Mouse (Mus musculus) liver (tissue): ENCODE measurements around the gene Sept3.

Experiments used
- DNase-seq: peaks from one replicate; pipeline ENCODE4 v3.0.0-alpha.2; 2020; ENCODE audit warnings: mixed read lengths

The Sept3 gene

DNA sequence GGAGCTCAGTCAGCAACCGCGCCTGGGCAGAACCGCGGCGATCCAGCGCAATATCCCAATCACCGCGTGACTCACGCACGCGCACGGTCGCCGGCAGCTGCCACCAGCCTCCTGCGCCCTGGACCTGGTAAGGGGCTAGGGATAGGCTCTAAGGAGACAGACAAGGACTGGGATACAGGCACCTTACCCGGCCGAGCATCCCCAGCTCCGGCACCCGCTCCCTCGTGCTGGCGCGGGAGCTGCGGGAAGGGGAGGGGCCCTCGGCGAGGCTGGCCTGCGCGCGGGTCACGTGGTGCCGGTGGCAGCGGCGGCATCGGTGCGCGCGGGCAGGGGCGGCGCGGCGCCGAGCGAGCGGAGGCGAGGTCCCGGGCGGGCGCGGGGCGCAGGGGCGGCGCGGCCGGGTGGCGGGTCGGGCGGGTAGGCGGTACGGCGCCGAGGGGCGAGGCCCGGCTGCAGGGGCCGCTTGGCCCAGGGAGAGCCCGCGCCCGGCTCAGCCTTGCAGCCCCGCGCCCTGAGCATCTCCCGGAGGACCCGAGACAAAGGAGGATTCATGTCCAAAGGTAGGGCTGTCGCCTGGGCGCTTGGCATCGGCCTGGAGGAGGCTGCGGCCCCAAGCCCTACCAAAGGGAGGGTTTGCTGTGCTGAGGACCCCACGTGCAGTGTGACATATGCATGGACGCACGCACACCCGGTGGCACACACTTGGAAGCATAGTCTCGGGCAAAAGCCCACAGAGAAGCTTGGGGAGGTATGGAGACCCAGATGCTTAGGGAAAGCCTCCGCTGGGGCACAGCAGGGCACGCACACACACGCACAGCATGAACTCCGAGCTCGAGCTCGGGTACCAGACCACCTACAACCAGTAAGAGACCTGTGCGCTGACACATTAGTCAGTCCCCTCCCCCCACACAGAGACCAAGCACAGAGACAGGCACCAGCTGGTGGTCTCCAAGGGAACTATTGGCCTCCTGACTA lies 521 bp downstream of the Sept3 start:
- DNase-seq, result no peak

DNA sequence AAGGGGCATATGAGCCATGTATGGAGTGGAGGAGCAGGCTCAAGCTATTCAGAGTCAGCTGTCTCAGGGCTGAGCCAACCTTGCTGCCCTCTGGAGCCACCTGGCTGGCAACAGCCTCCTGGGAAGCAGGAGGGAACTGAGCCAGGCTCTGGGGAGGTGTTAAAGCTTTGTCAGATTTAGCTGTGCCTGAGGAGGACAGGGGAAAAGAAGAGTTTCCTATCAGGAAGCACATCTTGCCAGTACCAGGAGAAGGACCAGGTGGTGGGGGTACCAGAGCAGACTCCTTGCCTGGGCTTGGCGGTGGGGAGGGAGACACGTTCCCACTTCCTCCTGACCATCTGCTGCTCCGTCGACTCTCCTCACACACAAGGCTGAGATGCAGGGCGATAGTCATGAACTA lies 2.9 kb downstream of the Sept3 start:
- DNase-seq, result no peak

DNA sequence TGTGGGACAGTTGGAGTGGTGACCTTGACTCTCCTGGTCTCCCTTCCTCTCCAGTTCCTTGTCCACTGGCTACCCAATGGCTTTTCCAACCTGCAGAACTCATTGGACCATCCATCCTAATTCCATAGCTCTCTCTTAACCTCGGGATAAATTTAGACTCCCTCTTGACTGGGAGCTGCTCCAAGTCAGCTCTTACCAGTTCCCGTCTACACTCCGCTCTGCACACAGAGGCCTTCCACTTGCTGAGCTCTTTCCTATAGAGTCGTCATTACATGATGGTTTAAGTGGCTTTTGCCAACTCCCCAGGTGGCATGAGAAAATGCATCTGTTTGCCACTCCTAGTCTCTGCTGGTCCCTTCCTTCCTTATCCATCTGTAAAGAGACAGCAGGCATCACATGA lies 5.9 kb downstream of the Sept3 start:
- DNase-seq, result no peak

DNA sequence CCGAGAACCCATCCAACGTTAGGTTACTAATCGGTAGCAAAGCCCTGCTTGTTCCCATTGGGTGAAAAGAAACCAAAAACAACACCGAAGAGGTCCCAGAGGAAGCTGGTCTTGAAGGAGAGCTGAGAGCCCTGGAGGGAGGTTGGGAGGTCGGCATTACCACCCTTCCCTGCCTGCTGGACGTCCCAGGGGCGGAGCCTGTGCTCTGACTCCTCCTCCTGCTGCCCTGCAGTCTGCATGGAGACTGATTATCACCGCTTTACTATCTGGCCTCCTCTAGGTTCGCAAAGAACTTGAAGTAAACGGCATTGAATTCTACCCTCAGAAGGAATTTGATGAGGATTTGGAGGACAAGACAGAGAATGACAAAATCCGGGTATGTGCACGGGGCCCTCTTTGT lies 11.5 kb downstream of the Sept3 start:
- peak; percentile 65 for DNase-seq

DNA sequence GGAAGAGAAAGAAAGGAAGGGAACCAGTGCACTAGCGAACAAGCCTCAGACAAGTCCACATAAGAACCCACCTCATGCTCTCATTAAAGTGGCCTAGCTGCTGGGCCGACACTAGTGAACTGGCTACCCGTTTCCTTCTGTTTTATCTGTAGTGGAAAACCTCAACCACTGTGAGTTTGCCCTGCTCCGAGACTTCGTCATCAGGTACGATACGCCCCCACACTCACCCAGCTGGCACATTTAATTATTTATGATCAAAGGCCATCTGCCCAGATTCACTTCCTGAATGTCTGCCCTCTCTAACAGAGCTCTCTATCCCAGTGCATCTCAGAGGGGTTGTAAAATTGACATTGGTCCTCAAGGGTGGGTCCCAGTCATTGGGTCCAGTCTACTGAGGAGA lies 15.6 kb downstream of the Sept3 start:
- no peak for DNase-seq

DNA sequence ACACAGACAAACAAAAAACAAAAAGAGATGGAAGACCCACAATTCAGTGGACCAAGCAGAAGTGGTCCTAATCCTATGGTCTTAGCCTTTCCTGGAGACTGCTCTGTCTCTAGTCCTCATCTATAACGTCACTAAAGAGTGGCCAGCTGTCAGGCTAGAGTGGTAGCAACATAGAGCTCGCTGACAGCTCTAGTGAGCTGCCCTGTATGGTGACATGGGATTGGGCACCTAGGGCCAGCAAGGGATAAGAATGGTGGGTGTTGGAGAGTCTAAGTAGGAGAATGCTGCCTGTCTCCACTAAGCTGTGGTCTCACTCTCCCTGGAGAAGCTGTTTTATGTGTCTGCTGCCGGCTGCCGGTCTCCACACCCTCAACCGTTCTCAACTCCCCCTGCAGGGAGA lies 18.2 kb downstream of the Sept3 start:
- DNase-seq, result no peak

DNA sequence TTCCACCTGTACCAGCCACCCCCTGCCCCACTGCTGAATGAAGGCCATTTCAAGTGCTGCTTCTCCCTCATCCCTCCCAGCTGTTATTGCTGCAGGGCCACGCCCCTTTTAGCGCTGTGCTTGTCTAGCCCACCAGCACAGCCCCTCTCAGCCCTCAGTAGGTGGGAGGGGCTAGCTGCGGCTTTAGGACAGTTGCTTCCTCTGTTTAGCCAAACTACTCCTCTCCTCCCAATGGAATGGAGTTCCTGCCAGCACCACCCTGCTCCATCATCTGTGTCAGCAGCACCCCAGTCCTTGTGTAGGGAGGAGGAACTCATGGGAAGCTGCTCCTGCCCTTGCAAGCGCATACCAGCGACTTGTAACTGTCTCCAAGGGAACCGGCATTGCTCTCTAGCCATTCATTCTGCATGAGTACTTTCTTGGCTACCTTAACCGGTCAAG lies 18.6 kb downstream of the Sept3 start:
- no peak for DNase-seq

DNA sequence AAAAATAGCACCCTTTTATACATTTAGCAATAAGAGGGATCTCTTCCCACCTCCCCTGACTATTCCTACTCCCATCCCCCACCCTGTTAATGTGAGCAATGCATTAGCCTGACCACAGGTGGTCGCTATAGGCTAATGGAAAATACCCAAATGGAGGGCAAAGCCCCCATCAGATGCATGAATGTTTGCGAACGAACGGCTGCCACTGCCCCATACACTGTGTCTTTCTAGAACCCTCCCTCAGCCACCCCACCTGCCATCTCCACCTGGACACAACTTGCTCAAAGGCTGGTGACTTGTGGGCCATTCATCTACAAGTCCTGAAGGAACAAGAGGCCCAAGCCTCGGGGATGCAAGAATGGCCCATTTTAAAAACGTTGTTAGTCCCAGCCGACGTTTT lies 19.4 kb downstream of the Sept3 start:
- DNase-seq, result no peak

DNA sequence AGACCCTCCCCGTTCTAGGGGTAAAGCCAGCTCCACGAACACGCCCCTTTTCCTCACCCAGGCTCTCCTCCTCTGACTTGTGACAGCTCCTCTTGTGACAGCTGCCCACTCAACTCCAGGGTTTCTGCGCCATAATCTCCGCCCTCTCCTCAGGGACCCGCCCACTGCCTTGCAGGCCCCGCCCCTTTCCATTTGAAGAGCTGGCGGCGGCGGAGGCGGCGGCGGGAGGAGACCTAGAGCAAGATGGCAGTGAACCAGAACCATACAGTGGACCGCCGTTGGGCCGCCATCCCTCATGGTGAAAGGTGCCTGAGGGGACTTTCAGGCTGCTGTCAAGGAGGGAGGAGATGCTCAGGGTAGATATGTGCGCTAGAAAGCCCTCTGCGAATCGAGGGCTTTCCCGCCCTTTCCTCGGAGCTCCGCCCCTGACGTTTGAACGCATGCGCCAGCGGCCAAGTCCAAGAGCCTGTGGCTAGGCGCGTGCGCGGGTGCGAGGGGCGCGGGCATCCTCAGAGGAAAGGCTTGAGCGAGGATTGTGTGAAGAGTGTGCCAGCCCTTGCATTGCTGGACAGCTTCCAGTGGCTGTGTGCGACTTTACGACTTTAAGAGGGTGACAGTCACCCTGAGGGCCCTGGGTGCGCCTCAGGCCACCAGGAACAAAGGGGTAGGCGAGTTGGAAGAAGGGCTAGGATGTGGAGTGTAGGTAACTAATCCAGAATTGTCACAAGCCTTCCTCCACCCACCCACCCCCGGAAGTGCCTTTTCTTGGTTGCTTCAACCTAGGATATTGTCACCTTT lies 24.3 kb downstream of the Sept3 start, which contains the start of gene Wbp2nl:
TSS of gene Wbp2nl (plus strand) at position 191 of the 798 bp plus-strand sequence.
- peak; percentile 59 for DNase-seq

DNA sequence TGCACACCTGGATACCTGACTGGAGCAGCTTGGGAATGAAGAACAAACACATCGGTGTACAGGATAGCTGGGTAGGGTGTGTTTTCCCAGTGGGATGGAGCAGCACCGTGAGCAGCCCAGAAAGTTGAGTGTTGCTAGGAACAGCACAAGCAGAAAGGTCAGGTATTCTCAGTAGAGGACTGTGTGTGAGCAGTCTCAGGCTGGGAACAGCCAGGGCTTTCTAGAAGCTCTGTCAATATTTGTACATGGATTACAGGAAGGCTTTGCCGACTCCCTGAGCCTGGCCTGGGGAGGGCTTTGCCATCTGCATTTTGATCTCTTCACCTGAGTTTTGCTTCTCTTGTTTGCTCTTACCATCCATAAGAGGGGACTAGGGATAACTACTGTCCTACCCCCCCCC lies 32.4 kb downstream of the Sept3 start:
- no peak for DNase-seq

DNA sequence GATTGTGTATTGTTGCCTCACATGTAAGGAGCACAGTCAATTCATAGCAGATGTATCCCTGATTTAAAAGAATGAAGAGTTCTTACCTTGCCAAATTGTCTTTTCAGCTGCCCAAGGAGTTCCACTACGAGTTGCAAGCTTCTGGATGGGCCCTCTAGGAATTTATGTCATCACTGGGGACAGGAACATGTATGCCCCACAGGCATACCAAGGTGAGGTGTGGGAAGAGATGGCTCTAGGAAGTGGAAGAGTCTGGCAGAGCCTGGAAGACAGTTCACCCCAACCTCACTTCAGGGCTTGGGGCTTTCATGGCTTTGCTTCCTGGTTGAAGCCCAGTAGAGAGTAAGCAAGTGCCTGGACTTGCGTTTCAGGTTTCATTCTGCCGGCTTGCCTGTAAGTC lies 33.7 kb downstream of the Sept3 start:
- DNase-seq, result no peak

DNA sequence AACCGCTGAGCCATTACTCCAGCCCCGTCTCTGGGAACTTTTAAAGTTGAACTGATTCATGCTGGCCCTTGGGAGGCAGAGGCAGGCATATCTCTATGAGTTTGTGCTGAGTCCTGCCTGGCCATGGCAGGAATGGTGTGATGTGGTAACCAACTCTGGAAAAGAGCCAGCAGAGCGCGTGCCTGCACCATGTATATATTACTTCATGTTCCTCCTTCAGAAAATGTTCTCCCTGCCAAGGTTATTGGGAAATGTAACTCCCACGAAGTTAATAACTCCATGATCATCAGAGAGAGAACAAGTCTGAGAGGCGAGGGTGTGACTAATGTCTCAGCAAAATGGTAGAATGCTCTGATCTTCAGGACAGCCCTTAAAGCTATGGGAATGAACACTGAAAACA lies 43.1 kb downstream of the Sept3 start:
- no peak for DNase-seq

DNA sequence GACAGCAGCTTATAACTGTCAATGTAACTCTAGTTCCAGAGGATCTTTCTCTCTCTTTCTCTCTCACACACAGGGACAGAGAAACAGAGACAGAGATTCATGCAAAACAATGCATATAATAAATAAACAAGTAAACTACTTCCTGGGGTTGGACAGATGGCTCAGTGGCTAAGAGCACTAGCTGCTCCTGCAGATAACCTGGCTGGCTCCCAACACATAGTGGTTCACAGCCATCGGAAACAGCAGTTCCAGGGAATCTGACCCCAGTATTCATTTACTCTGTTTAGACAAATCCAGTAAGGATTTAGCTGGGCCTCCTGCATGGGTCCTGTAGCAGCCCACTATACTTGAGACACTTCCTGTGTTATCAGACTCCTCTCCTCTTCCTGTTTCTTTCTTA lies 44.9 kb downstream of the Sept3 start:
- DNase-seq, result no peak

DNA sequence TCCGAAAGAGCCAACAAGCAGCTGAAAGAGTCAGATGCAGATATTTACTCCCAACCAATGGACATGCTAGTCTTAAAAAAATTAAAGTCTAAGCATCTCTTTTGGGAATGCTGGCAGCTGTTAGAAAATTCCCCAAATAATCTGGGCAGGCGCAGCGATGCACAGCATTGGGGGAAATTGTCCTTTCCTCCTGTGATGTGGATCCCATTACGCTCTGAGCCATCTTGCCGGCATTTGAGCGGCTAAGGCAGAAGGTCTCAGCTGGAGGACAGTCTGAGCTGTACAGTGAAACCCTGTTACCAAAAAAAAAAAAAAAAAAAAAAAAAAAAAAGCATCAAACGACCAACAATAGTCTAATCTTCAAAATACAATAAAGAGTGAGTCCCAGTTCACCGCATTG lies 47.5 kb downstream of the Sept3 start:
- DNase-seq, result no peak

DNA sequence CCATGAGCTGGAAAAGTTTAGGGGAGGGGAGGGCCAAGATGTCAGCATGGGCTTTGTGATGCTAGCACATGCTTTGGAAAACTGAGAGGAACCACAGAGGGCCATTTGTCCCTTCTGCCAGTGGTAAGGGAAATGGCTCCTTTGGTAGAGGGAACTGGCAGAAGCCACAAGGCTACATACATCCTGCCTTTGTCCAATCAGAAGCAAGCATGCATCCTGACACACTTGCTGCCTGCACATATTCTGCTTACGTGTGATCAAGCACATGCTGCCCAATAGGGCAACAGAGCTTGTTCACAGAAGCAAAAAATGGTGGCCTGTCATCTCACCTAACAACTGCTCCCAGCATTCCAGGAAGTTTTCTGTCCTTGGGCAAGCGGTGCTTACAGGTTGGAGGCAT lies 50.7 kb downstream of the Sept3 start:
- DNase-seq, result no peak

DNA sequence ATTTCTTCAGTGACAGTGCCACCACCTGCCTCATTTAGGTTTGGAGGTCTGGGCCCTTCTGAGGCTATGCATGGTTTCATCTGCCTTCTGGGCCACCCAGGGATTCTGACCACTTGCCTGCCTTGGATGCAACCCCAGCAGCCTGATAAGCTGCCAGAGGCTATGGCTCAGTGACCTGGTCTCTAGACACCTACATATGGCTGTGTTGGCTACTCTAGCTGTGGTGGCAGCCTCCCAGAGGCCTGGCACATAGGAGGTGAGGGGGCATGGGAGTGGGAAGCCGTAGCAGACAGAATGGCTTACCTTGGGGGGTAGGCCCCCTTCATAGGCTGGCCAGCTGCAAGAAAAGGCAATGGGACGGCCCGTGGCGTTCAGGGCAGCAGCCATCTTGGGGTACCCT lies 60.5 kb downstream of the Sept3 start:
- no peak for DNase-seq

DNA sequence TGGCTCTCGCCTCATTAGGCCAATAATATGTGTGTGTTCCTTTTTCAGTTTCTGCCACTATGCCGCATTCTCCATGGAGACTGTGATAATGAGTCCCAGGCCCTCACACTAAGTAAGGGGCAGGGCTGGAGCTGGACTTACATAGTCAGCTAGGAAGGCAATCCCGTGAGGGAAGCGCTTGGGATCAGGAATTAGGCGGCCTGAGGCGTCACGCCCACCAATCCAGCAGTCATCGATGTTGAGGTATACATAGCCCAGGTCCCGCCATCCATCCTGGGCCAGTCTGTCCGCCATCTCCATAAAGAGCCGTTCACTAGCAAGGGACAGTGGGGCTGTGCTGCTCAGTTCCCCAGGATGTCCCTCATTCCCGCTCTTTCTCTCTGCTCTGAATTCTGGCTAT lies 61.9 kb downstream of the Sept3 start:
- no peak for DNase-seq

DNA sequence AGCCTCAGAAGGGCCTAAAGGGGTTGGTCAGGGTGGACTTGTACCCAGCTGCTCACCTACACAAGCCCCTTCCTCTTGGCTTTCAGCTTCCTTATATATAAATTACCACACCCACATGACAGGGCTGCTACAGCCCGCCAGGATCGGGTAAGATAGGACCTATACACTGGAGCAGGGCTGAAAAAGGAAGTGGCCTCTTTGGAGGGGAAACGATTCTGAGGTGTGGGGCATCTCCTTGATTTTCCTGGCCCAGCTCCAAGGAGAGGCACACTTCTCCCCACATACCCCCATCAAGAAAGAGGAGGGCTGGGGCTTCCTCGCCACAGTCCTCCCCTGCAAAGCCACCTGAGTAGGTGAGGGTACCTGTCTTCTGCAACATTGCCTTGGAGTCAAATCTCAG lies 63.2 kb downstream of the Sept3 start:
- peak; percentile 63 for DNase-seq

DNA sequence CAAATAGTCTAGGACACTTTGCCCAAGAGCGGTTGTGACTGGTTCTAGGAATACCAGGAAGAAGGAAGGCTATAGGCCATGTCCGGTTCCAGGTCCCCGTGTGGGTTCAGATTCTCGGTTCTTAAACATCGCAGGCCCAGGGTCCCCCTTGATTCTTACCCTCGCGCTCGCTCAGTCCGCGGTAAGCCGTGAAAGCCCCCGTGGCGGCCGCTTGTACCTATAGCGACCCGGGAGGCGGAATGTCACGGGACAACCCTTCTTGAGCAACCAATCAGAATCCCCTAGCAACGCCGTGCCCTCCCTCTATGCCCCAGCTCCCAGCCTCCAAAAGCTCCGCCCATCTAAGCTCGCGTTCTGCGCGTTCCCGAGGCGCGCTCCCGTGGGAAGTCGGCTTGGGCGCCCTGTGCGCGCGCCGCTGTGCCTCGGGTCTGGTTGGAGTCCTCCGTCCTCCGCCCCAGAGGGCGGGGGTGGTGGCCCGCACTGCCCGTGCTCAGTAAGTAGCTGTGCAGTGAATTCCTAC lies 64.0 kb downstream of the Sept3 start, which contains the start of the genes Naga, Pheta2 and Smdt1:
TSS of gene Naga (minus strand) at position 333 of the 520 bp plus-strand sequence.
TSS of gene Pheta2 (plus strand) at position 350 of the 520 bp plus-strand sequence.
TSS of gene Smdt1 (plus strand) at position 367 of the 520 bp plus-strand sequence.
- DNase-seq, result peak; percentile 99

DNA sequence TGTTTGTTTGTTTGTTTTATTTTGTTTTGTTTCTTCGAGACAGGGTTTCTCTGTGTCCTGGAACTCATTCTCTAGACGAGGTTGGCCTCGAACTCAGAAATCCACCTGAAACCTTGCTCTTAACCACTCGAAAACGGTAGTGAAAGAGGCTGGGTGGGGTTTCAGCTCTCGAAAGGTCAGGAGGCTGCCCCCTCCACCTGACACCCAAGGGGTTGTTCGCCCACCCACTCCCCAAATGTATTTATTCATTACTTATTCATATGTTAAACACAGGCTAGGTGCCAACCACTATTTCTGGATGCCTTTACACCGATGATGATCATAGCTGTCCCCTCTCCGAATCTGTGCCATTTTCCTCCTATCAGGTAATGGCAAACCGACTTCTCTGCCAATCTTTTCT lies 64.5 kb downstream of the Sept3 start:
- DNase-seq, result no peak

DNA sequence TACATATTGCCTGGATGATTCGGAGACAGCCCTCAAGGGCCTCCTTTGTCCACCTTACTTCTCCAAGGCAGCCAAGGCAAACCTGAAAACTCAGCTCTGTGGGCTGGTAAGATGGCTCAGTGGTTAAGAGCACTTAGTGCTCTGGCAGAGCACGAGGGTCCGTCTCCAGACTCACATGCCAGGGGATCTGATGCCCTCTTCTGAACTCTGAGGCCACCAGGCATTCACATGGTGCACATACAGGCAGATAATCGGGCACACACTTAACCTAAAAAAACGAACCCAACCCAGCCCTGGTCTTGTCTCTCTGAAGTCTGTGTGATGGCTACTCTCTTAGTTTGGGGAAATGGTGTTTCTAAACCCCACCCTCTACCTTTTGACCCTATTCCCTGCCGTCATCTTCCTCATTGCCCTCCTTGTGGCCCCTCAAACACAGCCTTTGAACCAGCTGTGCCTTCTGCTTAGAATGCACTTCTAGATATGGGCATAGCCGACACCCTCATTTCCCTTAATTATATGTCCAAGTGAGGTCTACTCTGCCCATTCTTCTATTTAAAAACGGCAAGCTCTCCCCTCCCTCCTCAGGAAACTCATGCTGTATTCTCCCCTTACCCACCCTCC lies 65.1 kb downstream of the Sept3 start:
- peak; percentile 38 for DNase-seq

DNA sequence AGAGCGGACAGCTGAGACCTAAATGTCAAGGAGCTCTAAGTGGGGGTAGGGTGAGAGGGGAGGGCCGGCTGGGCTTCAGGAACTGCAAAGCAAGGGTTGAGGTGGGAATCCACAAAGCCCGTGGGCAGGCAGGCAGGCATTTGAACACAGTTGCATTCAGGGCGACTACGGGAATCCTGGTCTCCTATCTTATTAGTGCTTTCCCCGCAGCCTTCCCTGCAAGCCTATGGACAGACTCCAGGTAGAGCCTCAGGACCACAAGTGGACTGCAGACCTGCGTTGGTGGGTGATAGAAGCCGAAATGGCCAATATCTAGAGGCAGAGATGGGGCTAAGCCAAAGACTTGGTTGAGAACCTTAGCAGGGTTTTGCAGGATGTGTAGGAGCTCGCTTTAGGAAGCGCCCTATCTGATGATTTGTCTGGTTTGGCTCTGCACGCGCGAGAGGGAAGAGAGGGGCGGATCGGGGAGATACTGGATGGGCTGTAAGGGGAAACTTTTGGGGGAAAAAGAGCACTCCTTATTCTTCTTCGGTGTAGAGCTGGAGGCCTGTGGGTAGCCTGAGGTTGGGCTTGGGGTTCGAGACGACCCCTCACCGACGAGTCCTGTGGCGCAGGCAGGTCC lies 65.8 kb downstream of the Sept3 start:
- peak; percentile 80 for DNase-seq
